Mouse (Mus musculus): Measurements from ENCODE around the gene Gli2. TPM values are rescaled to one million over a fixed set of nuclear protein-coding genes. Genes with fewer than 3 reads are reported as not detected.

Gli2 gene
- 1 to 10 TPM in 1 of 2 experiments, under 1 TPM in 1; 0.53 to 1.1 TPM for total RNA-seq (2021)
- long read RNA-seq, experiment 1: 0 reads
- long read RNA-seq, experiment 2: 0 reads

- DNase-seq (ENCODE audit: low spot score in 2 of 2): peak; percentile 68 to 70
Measured at GRCm38 (mm10) chr1:119053402-119053841, at the start of gene Gli2. Gli2 (minus strand) TSS chr1:119053619.

DNA sequence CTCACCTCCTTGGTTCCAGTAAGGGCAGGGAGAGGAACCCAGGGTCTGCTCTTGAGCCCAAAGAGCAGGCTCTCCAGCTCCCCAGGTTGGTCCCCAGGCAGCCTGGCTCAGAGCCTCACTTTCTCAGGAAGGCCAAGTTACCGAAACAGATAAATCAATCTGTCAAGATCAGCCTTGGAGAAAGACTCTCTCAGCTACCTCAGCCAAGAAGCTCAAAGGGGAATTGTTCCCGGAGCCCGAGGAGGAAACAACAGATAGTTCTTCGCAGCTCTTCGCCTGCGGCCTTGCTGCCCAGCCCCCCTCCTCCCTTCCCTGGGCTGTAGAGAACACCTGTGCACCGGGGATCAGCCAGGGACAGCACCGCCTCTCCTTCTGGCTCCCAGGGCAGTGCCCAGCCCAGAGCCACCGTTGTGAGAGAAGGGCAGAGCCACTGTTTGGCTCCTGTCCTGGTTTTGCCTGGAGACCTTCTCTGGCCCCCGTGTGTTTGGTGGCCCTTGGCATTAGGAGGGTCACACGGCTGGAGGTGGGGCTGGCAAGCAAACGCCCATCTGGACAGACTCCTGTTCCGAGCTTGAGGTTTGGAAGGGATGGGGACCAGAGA lies 44.6 kb upstream of the Gli2 start:
- DNase-seq (ENCODE audit: low spot score in 2 of 2): peak in 1 of 2 experiments; percentile 17

GRCm38 (mm10) chr1:119093739-119094138 lies 40.3 kb upstream of the Gli2 start:
- DNase-seq (ENCODE audit: low spot score in 2 of 2): peak; percentile 56 to 63

- DNase-seq (ENCODE audit: low spot score in 2 of 2): no peak
Measured at GRCm38 (mm10) chr1:119089887-119090620, 36.6 kb upstream of the Gli2 start.

GRCm38 (mm10) chr1:119087539-119087938 lies 34.1 kb upstream of the Gli2 start:
- DNase-seq (ENCODE audit: low spot score in 2 of 2): peak; percentile 76 to 77

- no peak for DNase-seq (ENCODE audit: low spot score in 2 of 2)
Measured at GRCm38 (mm10) chr1:119085771-119086170, 32.4 kb upstream of the Gli2 start.

GRCm38 (mm10) chr1:119083468-119083921 lies 30.1 kb upstream of the Gli2 start:
- peak in 1 of 2 experiments; percentile 18 for DNase-seq (ENCODE audit: low spot score in 2 of 2)

GRCm38 (mm10) chr1:119082231-119082991 lies 29.0 kb upstream of the Gli2 start:
- DNase-seq (ENCODE audit: low spot score in 2 of 2): peak; percentile 34 to 57

DNA sequence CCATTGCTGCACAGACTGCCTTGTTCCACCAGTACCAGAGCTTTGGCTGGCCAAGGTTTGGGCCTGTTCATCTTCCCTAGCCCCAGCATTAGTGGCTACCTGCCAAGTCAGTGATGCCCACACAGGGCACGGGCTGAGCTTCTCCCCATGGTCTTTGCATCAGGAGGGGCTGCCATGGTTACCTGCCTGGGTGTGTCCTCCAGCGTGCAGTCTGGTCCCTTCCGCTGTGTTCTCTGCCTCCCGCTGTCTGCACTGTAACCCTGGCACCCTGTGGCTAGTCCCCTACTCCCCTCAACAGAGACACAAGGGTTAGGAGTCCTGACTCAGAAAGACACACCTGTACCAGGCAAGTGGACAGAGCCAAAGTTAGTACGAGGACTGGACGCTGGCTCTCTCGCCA lies 24.5 kb upstream of the Gli2 start:
- no peak for DNase-seq (ENCODE audit: low spot score in 2 of 2)

DNA sequence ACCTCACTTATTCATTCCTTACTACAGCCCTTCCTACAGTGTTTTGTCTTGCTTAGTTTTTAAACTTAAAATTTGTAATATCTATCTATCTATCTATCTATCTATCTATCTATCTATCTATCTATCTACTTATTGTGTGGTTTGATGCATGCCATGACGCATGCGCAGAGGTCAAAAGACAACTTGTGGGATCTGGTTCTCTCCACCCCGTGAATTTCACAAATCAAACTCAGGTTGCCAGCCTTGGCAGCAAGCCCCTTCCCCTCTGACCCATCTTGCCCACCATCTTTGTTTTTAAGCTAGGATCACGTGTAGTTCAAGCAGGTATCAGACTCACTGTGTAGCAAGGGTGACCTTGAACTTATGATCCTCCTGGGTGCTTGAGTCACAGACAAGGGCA lies 22.9 kb upstream of the Gli2 start:
- no peak for DNase-seq (ENCODE audit: low spot score in 2 of 2)

DNA sequence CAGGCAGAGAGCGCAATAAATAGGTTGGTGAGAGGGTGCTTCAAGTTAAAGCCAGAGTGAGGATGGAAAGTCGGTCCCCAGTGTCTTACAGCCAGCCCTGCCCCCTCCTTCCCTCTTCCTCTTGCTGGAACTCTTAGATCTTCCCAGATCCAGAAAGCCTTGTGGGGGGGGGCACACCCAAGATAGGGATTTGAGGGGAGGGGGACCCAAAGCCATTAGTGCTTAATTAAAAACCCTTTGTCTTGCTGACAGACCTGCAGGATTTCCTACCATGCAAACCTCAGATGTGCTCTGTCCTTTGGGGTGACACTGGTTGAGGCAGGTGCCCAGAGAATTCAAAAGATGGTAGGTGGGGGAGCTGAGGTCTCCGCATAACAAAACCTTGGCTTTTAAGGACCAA lies 22.5 kb upstream of the Gli2 start:
- DNase-seq (ENCODE audit: low spot score in 2 of 2): no peak

- DNase-seq (ENCODE audit: low spot score in 2 of 2): no peak
Measured at GRCm38 (mm10) chr1:119075500-119075899, 22.1 kb upstream of the Gli2 start.

DNA sequence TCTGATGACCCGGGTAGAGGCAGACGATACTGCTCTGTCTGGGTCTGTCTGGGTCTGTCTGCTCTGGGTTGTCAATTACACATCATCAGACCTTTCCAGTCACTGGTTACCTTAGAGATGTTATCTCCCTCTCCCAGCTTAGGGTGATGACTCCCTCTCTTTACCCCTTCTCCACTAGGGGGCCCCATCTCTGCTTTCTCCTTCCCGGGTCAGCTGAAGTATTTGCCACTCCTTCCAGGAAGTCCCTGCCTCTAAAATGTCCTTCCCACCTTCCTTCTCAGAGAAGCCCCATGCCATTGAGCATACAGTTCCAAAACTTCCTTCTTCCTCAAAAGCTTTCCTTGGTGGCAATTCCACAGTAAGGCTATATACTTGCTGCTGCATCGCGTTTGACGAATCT lies 21.5 kb upstream of the Gli2 start:
- no peak for DNase-seq (ENCODE audit: low spot score in 2 of 2)

- DNase-seq (ENCODE audit: low spot score in 2 of 2): no peak
Measured at GRCm38 (mm10) chr1:119073876-119074275, 20.5 kb upstream of the Gli2 start.

DNA sequence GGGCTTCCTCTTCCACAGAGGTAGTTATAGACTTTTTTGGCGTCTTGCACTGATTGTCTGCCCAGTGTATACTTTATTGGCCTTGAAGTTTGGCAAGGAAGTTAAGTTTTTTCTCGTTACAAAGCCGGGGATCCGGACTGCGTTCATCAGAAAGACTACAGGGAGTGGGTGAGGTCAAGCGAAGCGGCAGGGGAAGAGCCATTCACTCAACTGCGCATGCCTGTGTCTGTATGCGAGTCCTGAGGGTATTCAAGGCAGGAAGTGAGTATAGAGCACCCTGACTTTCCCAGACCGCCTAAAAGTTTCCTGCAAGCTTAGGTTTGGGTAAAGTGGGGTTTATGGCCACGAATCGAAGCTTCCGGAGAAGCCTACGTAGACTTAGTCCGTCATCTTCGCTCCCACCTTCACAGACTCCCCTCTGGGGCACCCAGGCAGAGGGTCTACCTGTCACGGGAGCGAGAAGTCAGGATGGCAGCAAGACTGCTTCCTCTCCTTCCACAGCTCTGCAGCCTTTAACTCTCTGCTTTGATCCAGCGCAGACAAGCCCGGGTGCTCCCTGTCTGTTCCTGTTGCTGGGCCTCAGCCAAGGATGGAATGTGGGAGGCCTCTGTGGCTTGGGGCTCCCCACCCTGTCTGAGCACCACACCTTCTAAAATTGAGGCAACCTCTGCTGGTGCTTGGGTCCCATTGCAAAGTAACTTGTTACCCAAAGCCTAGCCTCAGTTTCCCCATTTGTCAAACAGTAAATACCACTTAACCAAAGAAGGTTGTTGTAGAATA lies 11.7 kb upstream of the Gli2 start:
- DNase-seq (ENCODE audit: low spot score in 2 of 2): no peak

DNA sequence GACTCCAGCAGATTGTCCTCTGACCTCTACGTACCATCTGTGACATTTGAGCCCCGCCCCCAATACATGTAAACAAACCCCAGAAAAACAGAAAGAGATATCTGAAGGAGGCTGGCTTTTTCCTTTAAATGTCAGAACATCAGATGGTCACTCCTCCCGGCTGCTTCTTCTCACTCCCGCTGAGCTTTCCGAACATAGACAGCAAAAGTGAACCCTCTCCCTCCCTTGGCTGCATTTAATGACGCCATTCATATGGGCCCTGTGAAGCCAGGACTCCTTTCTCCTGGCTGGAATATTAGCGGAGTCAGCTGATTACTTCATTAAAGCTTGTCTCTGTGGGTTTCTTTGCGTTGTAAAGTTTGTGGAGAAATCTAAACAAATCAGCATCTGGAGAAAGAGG lies 3.1 kb upstream of the Gli2 start:
- no peak for DNase-seq (ENCODE audit: low spot score in 2 of 2)

DNA sequence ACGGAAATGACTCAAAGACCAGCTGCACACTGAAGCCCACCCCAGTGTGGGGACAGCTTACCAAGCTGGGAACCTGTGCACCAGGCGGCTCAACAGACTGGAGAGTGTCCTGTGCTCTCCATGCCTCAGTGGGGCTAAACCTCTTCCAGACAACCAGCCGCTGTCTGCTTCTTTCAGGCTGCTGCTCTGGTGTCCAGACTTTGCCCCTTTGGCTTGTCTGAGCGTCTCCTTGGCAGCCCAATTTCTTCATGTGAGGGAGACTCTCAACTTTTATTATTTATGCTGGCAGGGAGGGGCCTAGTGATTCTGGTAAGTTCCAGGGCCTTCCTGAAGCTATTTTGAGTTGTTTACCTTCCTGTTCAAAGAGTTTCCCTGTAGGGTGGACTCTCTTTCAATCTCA lies 2.4 kb upstream of the Gli2 start:
- no peak for DNase-seq (ENCODE audit: low spot score in 2 of 2)

GRCm38 (mm10) chr1:119054468-119054867 lies 1.0 kb upstream of the Gli2 start:
- DNase-seq (ENCODE audit: low spot score in 2 of 2): no peak

DNA sequence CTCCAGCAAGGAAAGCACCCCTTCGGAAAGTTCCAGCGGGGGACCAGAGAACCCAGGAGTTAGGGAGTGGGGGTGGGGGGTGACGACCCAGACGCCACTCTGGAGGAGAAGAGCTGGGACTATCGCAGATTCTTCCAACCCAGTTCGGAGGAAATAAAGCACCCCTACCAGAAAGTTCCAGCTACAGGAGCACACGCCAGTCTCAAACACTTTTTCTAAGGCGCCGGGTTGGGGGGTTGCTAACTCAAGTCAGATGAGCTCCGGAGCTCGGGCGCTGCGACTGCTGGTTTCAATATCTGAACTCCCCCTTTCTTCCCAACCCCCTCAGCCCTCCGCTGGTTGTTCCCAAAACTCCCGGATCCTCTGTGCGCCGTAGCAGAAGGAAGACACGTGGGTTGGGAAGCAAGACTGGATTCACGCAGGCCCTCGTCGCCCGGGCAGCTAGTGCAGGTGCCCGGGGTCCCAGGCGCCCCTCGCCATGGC lies 494 bp upstream of the Gli2 start:
- DNase-seq (ENCODE audit: low spot score in 2 of 2): peak in 1 of 2 experiments; percentile 18

DNA sequence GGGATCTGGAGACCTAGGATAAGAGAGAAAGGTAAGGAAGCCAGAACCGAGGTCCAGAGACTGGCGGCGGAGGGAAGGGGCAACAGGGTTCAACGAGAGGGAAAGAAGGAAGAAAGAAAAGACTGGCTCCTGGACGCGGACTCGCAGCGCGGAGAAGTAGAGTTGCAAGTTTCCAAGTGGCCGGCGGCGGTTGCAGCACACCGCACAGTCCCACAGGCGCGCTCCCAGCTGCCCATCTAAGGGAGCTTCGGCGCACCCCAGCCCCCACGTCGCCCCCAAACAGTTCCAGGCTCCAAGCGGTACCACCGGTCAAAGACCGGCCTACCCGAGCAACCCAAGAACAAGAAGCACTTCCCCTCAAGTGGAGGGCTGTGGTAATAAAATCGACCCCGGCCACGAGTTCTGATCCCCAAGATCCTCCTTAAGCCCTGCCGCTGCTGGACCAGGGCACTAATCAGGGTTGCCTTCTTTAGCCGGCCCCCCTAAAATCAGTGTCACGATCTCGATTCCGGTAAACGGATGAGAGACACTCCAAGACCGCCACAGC lies 715 bp downstream of the Gli2 start:
- no peak for DNase-seq (ENCODE audit: low spot score in 2 of 2)

All from adrenal gland, adult 18-20 months (tissue).